Mouse (Mus musculus) heart, embryonic 13.5 days (tissue): ENCODE results near the gene Sash1. TPM values are rescaled to one million over a fixed set of nuclear protein-coding genes. Genes with fewer than 3 reads are reported as not detected.
A peak's percentile ranks its signal among the peaks of the same experiment; 100 is the strongest.

Experiments
- ATAC-seq: fragments of 200-750 bp; cut with Nextera tagmentation; 2 replicates; pipeline ENCODE4 v1.8.0; 2017; ENCODE audit warnings: moderate TSS enrichment; ENCODE audit not compliant: insufficient number of reproducible peaks, low FRiP score, low TSS enrichment; ENCODE audit errors: extremely low read depth
- H3K27ac ChIP-seq: fragments of 300-500 bp; sonication (generic); replicated peaks from 2 replicates; pipeline ENCODE4 v1.5.1; 2015; ENCODE audit warnings: moderate library complexity, mild to moderate bottlenecking, inconsistent platforms
- H3K27me3 ChIP-seq: fragments of 300-500 bp; sonication (generic); replicated peaks from 2 replicates; pipeline ENCODE4 v1.6.1; 2015; ENCODE audit warnings: mild to moderate bottlenecking, inconsistent platforms
- H3K36me3 ChIP-seq: fragments of 300-500 bp; sonication (generic); 2 replicates; pipeline ENCODE4 v1.6.1; 2015; ENCODE audit warnings: mild to moderate bottlenecking, inconsistent platforms
- H3K4me1 ChIP-seq: fragments of 300-500 bp; sonication (generic); 2 replicates; pipeline ENCODE4 v1.6.1; 2015; ENCODE audit warnings: inconsistent platforms
- H3K4me2 ChIP-seq: fragments of 300-500 bp; sonication (generic); 2 replicates; pipeline ENCODE4 v1.6.1; 2015; ENCODE audit warnings: inconsistent platforms, mild to moderate bottlenecking, moderate library complexity
- H3K4me3 ChIP-seq: fragments of 300-500 bp; sonication (generic); 2 replicates; pipeline ENCODE4 v1.5.1; 2015; ENCODE audit warnings: moderate library complexity, mild to moderate bottlenecking, inconsistent platforms
- H3K9ac ChIP-seq: fragments of 300-500 bp; sonication (generic); 2 replicates; pipeline ENCODE4 v1.6.1; 2015; ENCODE audit warnings: inconsistent platforms, mild to moderate bottlenecking, moderate library complexity
- H3K9me3 ChIP-seq: fragments of 300-500 bp; sonication (generic); 2 replicates; pipeline ENCODE4 v1.6.1; 2016; ENCODE audit warnings: inconsistent platforms
- WGBS: fragments of 180-500 bp; shearing (Covaris S2); methylation state at CpG from one replicate; pipeline ENCODE4 v1.1.7; 2015; ENCODE audit warnings: mixed read lengths; 5-methylcytosine and 5-hydroxymethylcytosine counted together
- polyA plus RNA-seq: library from polyadenylated mRNA; unstranded; fragments of >200 nt; fragmentation: Nextera tagmentation; extraction: Ambion mirVana; gene quantifications from 2 replicates; pipeline ENCODE4 v1.2.1, GENCODE M21; 2015

The Sash1 gene
- polyA plus RNA-seq, 1 experiment from 2014 or later: 3.3 TPM

- Histone ChIP-seq H3K27me3 (no peaks in the 10 kb centered on the region), H3K9ac (no peak overlapping the region), H3K27ac (no peak overlapping the region), H3K4me3 (no peak overlapping the region), H3K36me3 (no peaks in the 10 kb centered on the region), H3K4me1 (no peaks in the 10 kb centered on the region), H3K9me3 (no peaks in the 10 kb centered on the region), H3K4me2 (no peak overlapping the region)
- ATAC-seq: no peak
- 70% methylated on average over 5 of the region's 5 CpGs for WGBS
Measured at GRCm38 (mm10) chr10:8898099-8898777, 12.4 kb upstream of the Sash1 start.

- Histone ChIP-seq H3K4me3 (no peak overlapping the region), H3K4me1 (no peaks in the 10 kb centered on the region), H3K9ac (no peak overlapping the region), H3K27me3 (no peaks in the 10 kb centered on the region), H3K9me3 (no peaks in the 10 kb centered on the region), H3K4me2 (no peak overlapping the region), H3K27ac (no peak overlapping the region), H3K36me3 (no peaks in the 10 kb centered on the region)
- 81% methylated on average over 6 of the region's 6 CpGs for WGBS
- ATAC-seq: no peak
Measured at GRCm38 (mm10) chr10:8894965-8895515, 9.2 kb upstream of the Sash1 start.

GRCm38 (mm10) chr10:8890511-8890910 is 4.6 kb upstream of the Sash1 start:
- Histone ChIP-seq H3K27ac (no peak overlapping the region), H3K4me1 (peaks cover 6% of the 10 kb centered on the region), H3K9ac (no peak overlapping the region), H3K9me3 (no peaks in the 10 kb centered on the region), H3K4me3 (no peak overlapping the region), H3K27me3 (no peaks in the 10 kb centered on the region), H3K36me3 (no peaks in the 10 kb centered on the region), H3K4me2 (no peak overlapping the region)
- ATAC-seq: no peak
- WGBS: 63% methylated on average over 4 of the region's 4 CpGs

GRCm38 (mm10) chr10:8889341-8889740 is 3.5 kb upstream of the Sash1 start:
- Histone ChIP-seq H3K36me3 (no peaks in the 10 kb centered on the region), H3K27ac (no peak overlapping the region), H3K9me3 (no peaks in the 10 kb centered on the region), H3K4me1 (peaks cover 14% of the 10 kb centered on the region), H3K27me3 (no peaks in the 10 kb centered on the region), H3K4me3 (no peak overlapping the region), H3K9ac (no peak overlapping the region), H3K4me2 (no peak overlapping the region)
- 68% methylated on average over 4 of the region's 4 CpGs for WGBS
- no peak for ATAC-seq

- H3K27me3 ChIP-seq: no peaks in the 10 kb centered on the region
- peak overlapping the region; percentile 96 for H3K27ac ChIP-seq
- under 1% methylated on average over 14 of the region's 14 CpGs for WGBS
- no peaks in the 10 kb centered on the region for H3K36me3 ChIP-seq
- H3K4me2 ChIP-seq: peak overlapping the region; percentile 72
- no peaks in the 10 kb centered on the region for H3K9me3 ChIP-seq
- ATAC-seq: no peak
- peak overlapping the region; percentile 79 for H3K4me3 ChIP-seq
- H3K9ac ChIP-seq: peak overlapping the region; percentile 88
- H3K4me1 ChIP-seq: peaks cover 29% of the 10 kb centered on the region
Measured at GRCm38 (mm10) chr10:8886528-8886854, 621 bp upstream of the Sash1 start.

- Histone ChIP-seq H3K4me1 (peaks cover 34% of the 10 kb centered on the region), H3K27ac (peak overlapping the region; percentile 96), H3K9ac (peak overlapping the region; percentile 88), H3K4me2 (peak overlapping the region; percentile 72), H3K4me3 (peak overlapping the region; percentile 79), H3K27me3 (no peaks in the 10 kb centered on the region), H3K9me3 (no peaks in the 10 kb centered on the region), H3K36me3 (no peaks in the 10 kb centered on the region)
- no peak for ATAC-seq
- 2% methylated on average over 11 of the region's 11 CpGs for WGBS
Measured at GRCm38 (mm10) chr10:8885201-8885600, 669 bp downstream of the Sash1 start.

GRCm38 (mm10) chr10:8884565-8884964 is 1.3 kb downstream of the Sash1 start:
- Histone ChIP-seq H3K36me3 (no peaks in the 10 kb centered on the region), H3K4me2 (peak overlapping the region; percentile 72), H3K4me3 (peak overlapping the region; percentile 79), H3K9me3 (no peaks in the 10 kb centered on the region), H3K9ac (peak overlapping the region; percentile 88; the same call in 1 of the 2 replicates), H3K4me1 (peaks cover 38% of the 10 kb centered on the region), H3K27ac (0 out of 2 replicates have a peak overlapping the region, but pooled peaks have one; percentile 5), H3K27me3 (no peaks in the 10 kb centered on the region)
- 48% methylated on average over 5 of the region's 5 CpGs for WGBS
- no peak for ATAC-seq

GRCm38 (mm10) chr10:8883686-8884085 is 2.2 kb downstream of the Sash1 start:
- no peak overlapping the region for H3K27ac ChIP-seq
- peak overlapping the region; percentile 72 for H3K4me2 ChIP-seq
- H3K9ac ChIP-seq: peak overlapping the region; percentile 71
- H3K9me3 ChIP-seq: no peaks in the 10 kb centered on the region
- no peak for ATAC-seq
- H3K27me3 ChIP-seq: no peaks in the 10 kb centered on the region
- peaks cover 47% of the 10 kb centered on the region for H3K4me1 ChIP-seq
- no peaks in the 10 kb centered on the region for H3K36me3 ChIP-seq
- WGBS: 10% methylated on average over 4 of the region's 4 CpGs
- H3K4me3 ChIP-seq: peak overlapping the region; percentile 79

- WGBS: 44% methylated on average over 2 of the region's 2 CpGs
- no peak overlapping the region for H3K27ac ChIP-seq
- H3K9me3 ChIP-seq: 0 out of 2 replicates have a peak, but pooled peaks cover 3% of the 10 kb centered on the region
Measured at GRCm38 (mm10) chr10:8881736-8882135, 4.1 kb downstream of the Sash1 start.

GRCm38 (mm10) chr10:8880950-8881675 is 4.8 kb downstream of the Sash1 start:
- no peak overlapping the region for H3K27ac ChIP-seq
- no peaks in the 10 kb centered on the region for H3K27me3 ChIP-seq
- H3K9me3 ChIP-seq: 0 out of 2 replicates have a peak, but pooled peaks cover 3% of the 10 kb centered on the region
- H3K4me3 ChIP-seq: no peak overlapping the region
- H3K4me1 ChIP-seq: peaks cover 42% of the 10 kb centered on the region
- H3K36me3 ChIP-seq: peaks cover 3% of the 10 kb centered on the region; the same call in 1 of the 2 replicates
- WGBS: 61% methylated on average over 15 of the region's 15 CpGs
- H3K9ac ChIP-seq: no peak overlapping the region
- no peak for ATAC-seq
- no peak overlapping the region for H3K4me2 ChIP-seq

More at GRCm38 (mm10) chr10:8881736-8882135, 4.1 kb downstream of the Sash1 start:
- Histone ChIP-seq H3K36me3 (peaks cover 3% of the 10 kb centered on the region; the same call in 1 of the 2 replicates), H3K4me1 (peaks cover 42% of the 10 kb centered on the region), H3K27me3 (no peaks in the 10 kb centered on the region), H3K9ac (no peak overlapping the region), H3K4me2 (no peak overlapping the region), H3K4me3 (no peak overlapping the region)
- no peak for ATAC-seq

- H3K4me2 ChIP-seq: peak overlapping the region; percentile 45
Measured at GRCm38 (mm10) chr10:8878824-8879223, 7.0 kb downstream of the Sash1 start.

More at GRCm38 (mm10) chr10:8878824-8879223, 7.0 kb downstream of the Sash1 start:
- WGBS: 29% methylated on average over 9 of the region's 9 CpGs
- Histone ChIP-seq H3K4me1 (peaks cover 38% of the 10 kb centered on the region), H3K36me3 (peaks cover 3% of the 10 kb centered on the region; the same call in 1 of the 2 replicates), H3K27ac (no peak overlapping the region), H3K9me3 (0 out of 2 replicates have a peak, but pooled peaks cover 3% of the 10 kb centered on the region), H3K9ac (no peak overlapping the region), H3K27me3 (no peaks in the 10 kb centered on the region), H3K4me3 (no peak overlapping the region)
- ATAC-seq: no peak
